Mouse (Mus musculus) MEL (cell line): ENCODE measurements around the gene Mrm3. TPM values are rescaled to one million over a fixed set of nuclear protein-coding genes. Genes with fewer than 3 reads are reported as not detected.

Experiments used
- DNase-seq: peaks from one replicate; pipeline ENCODE4 v3.0.0; 2011; ENCODE audit warnings: low read depth, low spot score
- H3K27ac ChIP-seq: 2 replicates; pipeline ENCODE4 v1.5.1; 2012; ENCODE audit warnings: low read depth, mild to moderate bottlenecking, control low read depth, low read length, moderate library complexity; ENCODE audit not compliant: control insufficient read depth
- H3K27me3 ChIP-seq, 2 experiments: fragments of 150-350 bp in 1 of 2; sonication (generic) in 1 of 2; 2 replicates each; pipeline ENCODE4 v1.6.1; 2012; ENCODE audit warnings: low read length in 2 of 2, mild to moderate bottlenecking in 2 of 2, improper control_type of control experiment in 1 of 2, moderate library complexity in 1 of 2; ENCODE audit not compliant: insufficient read depth in 2 of 2, control insufficient read depth in 1 of 2
- H3K36me3 ChIP-seq, 2 experiments: 2 replicates each; pipeline ENCODE4 v1.6.1; 2012 to 2014; ENCODE audit warnings: low read length in 2 of 2, improper control_type of control experiment in 1 of 2, inconsistent platforms in 1 of 2, mild to moderate bottlenecking in 1 of 2; ENCODE audit not compliant: insufficient read depth in 2 of 2, control insufficient read depth in 1 of 2
- H3K4me1 ChIP-seq, 2 experiments: fragments of 150-350 bp in 1 of 2; sonication (generic) in 1 of 2; 2 replicates each; pipeline ENCODE4 v1.6.1; 2012; ENCODE audit warnings: low read length in 2 of 2, improper control_type of control experiment in 1 of 2, mild to moderate bottlenecking in 1 of 2; ENCODE audit not compliant: insufficient read depth in 2 of 2, control insufficient read depth in 1 of 2
- H3K4me3 ChIP-seq, 2 experiments: fragments of 150-350 bp in 1 of 2; sonication (generic) in 1 of 2; 2 replicates each; pipeline ENCODE4 v1.5.1; 2012; ENCODE audit warnings: low read depth in 2 of 2, low read length in 2 of 2, mild to moderate bottlenecking in 2 of 2, moderate library complexity in 2 of 2, control low read depth in 1 of 2, improper control_type of control experiment in 1 of 2; ENCODE audit not compliant: control insufficient read depth in 1 of 2, insufficient read depth in 1 of 2
- H3K79me2 ChIP-seq: 2 replicates; pipeline ENCODE4 v1.6.1; 2012; ENCODE audit warnings: mild to moderate bottlenecking, low read length, moderate library complexity; ENCODE audit not compliant: control insufficient read depth, poor library complexity, insufficient read depth
- H3K9ac ChIP-seq: 2 replicates; pipeline ENCODE4 v1.6.1; 2012; ENCODE audit warnings: low read depth, mild to moderate bottlenecking, control low read depth, low read length, moderate library complexity; ENCODE audit not compliant: control insufficient read depth, poor library complexity, severe bottlenecking
- H3K9me3 ChIP-seq: fragments of 150-350 bp; sonication (generic); replicated peaks from 2 replicates; pipeline ENCODE4 v1.6.1; 2012; ENCODE audit warnings: mild to moderate bottlenecking, low read length, improper control_type of control experiment, moderate library complexity; ENCODE audit not compliant: insufficient read depth
- CHD1 ChIP-seq: IDR thresholded peaks from 2 replicates; pipeline ENCODE4 v1.6.1; 2012; ENCODE audit warnings: low read depth, mild to moderate bottlenecking, inconsistent platforms, low read length, improper control_type of control experiment
- CHD2 ChIP-seq: IDR thresholded peaks from 2 replicates; pipeline ENCODE4 v1.6.1; 2011; ENCODE audit warnings: low read length, improper control_type of control experiment
- CTCF ChIP-seq, 3 experiments: IDR thresholded peaks in 2 of 3; conservative IDR thresholded peaks in 1 of 3; 2 replicates each; pipeline ENCODE4 v1.5.1; 2011 to 2012; ENCODE audit warnings: low read length in 3 of 3, low read depth in 2 of 3, mild to moderate bottlenecking in 2 of 3, improper control_type of control experiment in 1 of 3, inconsistent platforms in 1 of 3, mixed read lengths in 1 of 3, moderate library complexity in 1 of 3; ENCODE audit not compliant: control insufficient read depth in 1 of 3, insufficient read depth in 1 of 3, poor library complexity in 1 of 3, severe bottlenecking in 1 of 3
- E2F4 ChIP-seq: IDR thresholded peaks from 2 replicates; pipeline ENCODE4 v1.6.1; 2011; ENCODE audit warnings: low read depth, low read length, improper control_type of control experiment, borderline replicate concordance
- ELF1 ChIP-seq: IDR thresholded peaks from 2 replicates; pipeline ENCODE4 v1.6.1; 2014; ENCODE audit warnings: low read depth, mild to moderate bottlenecking, inconsistent platforms, low read length, improper control_type of control experiment, moderate library complexity
- EP300 ChIP-seq, 2 experiments: IDR thresholded peaks; 2 replicates each; pipeline ENCODE4 v1.6.1; 2011; ENCODE audit warnings: improper control_type of control experiment in 2 of 2, low read length in 2 of 2, low read depth in 1 of 2, mild to moderate bottlenecking in 1 of 2
- ETS1 ChIP-seq: IDR thresholded peaks from 2 replicates; pipeline ENCODE4 v1.6.1; 2012; ENCODE audit warnings: low read depth, mild to moderate bottlenecking, inconsistent platforms, low read length, improper control_type of control experiment, moderate library complexity
- GABPA ChIP-seq: IDR thresholded peaks from 2 replicates; pipeline ENCODE4 v1.6.1; 2012; ENCODE audit warnings: low read depth, mild to moderate bottlenecking, inconsistent platforms, low read length, improper control_type of control experiment, moderate library complexity
- GATA1 ChIP-seq: IDR thresholded peaks from 2 replicates; pipeline ENCODE4 v1.6.1; 2011; ENCODE audit warnings: low read depth, low read length, improper control_type of control experiment
- HCFC1 ChIP-seq: IDR thresholded peaks from 2 replicates; pipeline ENCODE4 v1.6.1; 2012; ENCODE audit warnings: low read depth, mild to moderate bottlenecking, inconsistent platforms, low read length, improper control_type of control experiment, moderate library complexity
- JUND ChIP-seq: IDR thresholded peaks from 2 replicates; pipeline ENCODE4 v1.6.1; 2011; ENCODE audit warnings: low read depth, mild to moderate bottlenecking, improper control_type of control experiment, low read length
- MAFK ChIP-seq: IDR thresholded peaks from 2 replicates; pipeline ENCODE4 v1.6.1; 2011; ENCODE audit warnings: low read depth, mild to moderate bottlenecking, low read length, improper control_type of control experiment, borderline replicate concordance
- MAX ChIP-seq: IDR thresholded peaks from 2 replicates; pipeline ENCODE4 v1.6.1; 2011; ENCODE audit warnings: low read length, improper control_type of control experiment
- MAZ ChIP-seq: IDR thresholded peaks from 2 replicates; pipeline ENCODE4 v1.6.1; 2012; ENCODE audit warnings: low read depth, mild to moderate bottlenecking, inconsistent platforms, low read length, improper control_type of control experiment
- MEF2A ChIP-seq: IDR thresholded peaks from 2 replicates; pipeline ENCODE4 v1.6.1; 2014; ENCODE audit warnings: low read depth, mild to moderate bottlenecking, inconsistent platforms, low read length, improper control_type of control experiment; ENCODE audit not compliant: poor library complexity, insufficient replicate concordance, severe bottlenecking; ENCODE audit errors: extremely low read depth
- MYB ChIP-seq: IDR thresholded peaks from 2 replicates; pipeline ENCODE4 v1.6.1; 2011; ENCODE audit warnings: mild to moderate bottlenecking, low read depth, low read length, improper control_type of control experiment
- MYC ChIP-seq: IDR thresholded peaks from 2 replicates; pipeline ENCODE4 v1.6.1; 2011; ENCODE audit warnings: low read depth, mild to moderate bottlenecking, low read length, improper control_type of control experiment, moderate library complexity
- NELFE ChIP-seq: IDR thresholded peaks from 2 replicates; pipeline ENCODE4 v1.6.1; 2011; ENCODE audit warnings: low read depth, low read length, improper control_type of control experiment
- NRF1 ChIP-seq: IDR thresholded peaks from 2 replicates; pipeline ENCODE4 v1.6.1; 2014; ENCODE audit warnings: low read depth, mild to moderate bottlenecking, inconsistent platforms, low read length, improper control_type of control experiment, moderate library complexity; ENCODE audit not compliant: poor library complexity, insufficient read depth, severe bottlenecking
- POLR2A ChIP-seq, 2 experiments: IDR thresholded peaks; 2 replicates each; pipeline ENCODE4 v1.6.1; 2011 to 2012; ENCODE audit warnings: low read length in 2 of 2, mild to moderate bottlenecking in 2 of 2, control low read depth in 1 of 2, improper control_type of control experiment in 1 of 2, low read depth in 1 of 2, moderate library complexity in 1 of 2; ENCODE audit not compliant: control insufficient read depth in 1 of 2, insufficient read depth in 1 of 2, poor library complexity in 1 of 2
- POLR2AphosphoS2 ChIP-seq: IDR thresholded peaks from 2 replicates; pipeline ENCODE4 v1.6.1; 2011; ENCODE audit warnings: low read length, improper control_type of control experiment
- POLR2AphosphoS5 ChIP-seq: IDR thresholded peaks from 2 replicates; pipeline ENCODE4 v1.6.1; 2012; ENCODE audit warnings: low read depth, borderline replicate concordance, mild to moderate bottlenecking, inconsistent platforms, low read length, moderate library complexity, mixed read lengths
- RAD21 ChIP-seq: IDR thresholded peaks from 2 replicates; pipeline ENCODE4 v1.6.1; 2011; ENCODE audit warnings: mild to moderate bottlenecking, low read depth, low read length, improper control_type of control experiment
- SMC3 ChIP-seq: IDR thresholded peaks from 2 replicates; pipeline ENCODE4 v1.6.1; 2011; ENCODE audit warnings: low read depth, low read length, improper control_type of control experiment
- TAL1 ChIP-seq: IDR thresholded peaks from 2 replicates; pipeline ENCODE4 v1.6.1; 2012; ENCODE audit warnings: mild to moderate bottlenecking, inconsistent platforms, low read length, moderate library complexity, mixed read lengths
- TBP ChIP-seq: IDR thresholded peaks from 2 replicates; pipeline ENCODE4 v1.8.0; 2011; ENCODE audit warnings: low read depth, low read length, improper control_type of control experiment
- TCF12 ChIP-seq: IDR thresholded peaks from 2 replicates; pipeline ENCODE4 v1.6.1; 2014; ENCODE audit warnings: low read depth, mild to moderate bottlenecking, inconsistent platforms, low read length, improper control_type of control experiment, moderate library complexity
- UBTF ChIP-seq: IDR thresholded peaks from 2 replicates; pipeline ENCODE4 v1.6.1; 2012; ENCODE audit warnings: low read depth, mild to moderate bottlenecking, inconsistent platforms, low read length, improper control_type of control experiment, moderate library complexity, borderline replicate concordance; ENCODE audit not compliant: insufficient read depth
- USF1 ChIP-seq: IDR thresholded peaks from 2 replicates; pipeline ENCODE4 v1.6.1; 2014; ENCODE audit warnings: low read depth, mild to moderate bottlenecking, inconsistent platforms, low read length, improper control_type of control experiment, moderate library complexity
- USF2 ChIP-seq, 2 experiments: IDR thresholded peaks; 2 replicates each; pipeline ENCODE4 v1.6.1; 2011 to 2012; ENCODE audit warnings: improper control_type of control experiment in 2 of 2, low read length in 2 of 2, borderline replicate concordance in 1 of 2, inconsistent platforms in 1 of 2, low read depth in 1 of 2, mild to moderate bottlenecking in 1 of 2; ENCODE audit not compliant: insufficient read depth in 1 of 2
- ZC3H11A ChIP-seq: IDR thresholded peaks from 2 replicates; pipeline ENCODE4 v1.6.1; 2012; ENCODE audit warnings: low read depth, mild to moderate bottlenecking, inconsistent platforms, low read length, improper control_type of control experiment
- ZKSCAN1 ChIP-seq: IDR thresholded peaks from 2 replicates; pipeline ENCODE4 v1.6.1; 2012; ENCODE audit warnings: low read depth, mild to moderate bottlenecking, inconsistent platforms, low read length, improper control_type of control experiment, moderate library complexity
- ZMIZ1 ChIP-seq: IDR thresholded peaks from 2 replicates; pipeline ENCODE4 v1.6.1; 2012; ENCODE audit warnings: low read depth, mild to moderate bottlenecking, inconsistent platforms, low read length, improper control_type of control experiment, moderate library complexity
- ZNF384 ChIP-seq: IDR thresholded peaks from 2 replicates; pipeline ENCODE4 v1.6.1; 2012; ENCODE audit warnings: low read depth, mild to moderate bottlenecking, inconsistent platforms, low read length, improper control_type of control experiment
- polyA plus RNA-seq, 2 experiments: library from polyadenylated mRNA; stranded (reverse) in 1 of 2; unstranded in 1 of 2; fragments of >175 nt in 1 of 2; fragments of >200 nt in 1 of 2; gene quantifications; 2 replicates each; pipeline versions ENCODE4 v1.2.1 to v1.2.4; 2012; ENCODE audit warnings: low replicate concordance in 2 of 2, low read depth in 1 of 2; ENCODE audit not compliant: insufficient read length in 2 of 2, insufficient read depth in 1 of 2, missing spikeins in 1 of 2
- total RNA-seq: library from RNA; depleted of rRNA; stranded (reverse); fragments of 300-350 nt; gene quantifications from 2 replicates; pipeline ENCODE4 v1.2.3, GENCODE M21; 2012; rRNA removed

Mrm3 gene
- total RNA-seq = 50.3 and 65.7 TPM in 2 replicates
- polyA plus RNA-seq = 10 to 100 TPM in 1 of 2 experiments, not detected in 1; 27.7 TPM

DNA sequence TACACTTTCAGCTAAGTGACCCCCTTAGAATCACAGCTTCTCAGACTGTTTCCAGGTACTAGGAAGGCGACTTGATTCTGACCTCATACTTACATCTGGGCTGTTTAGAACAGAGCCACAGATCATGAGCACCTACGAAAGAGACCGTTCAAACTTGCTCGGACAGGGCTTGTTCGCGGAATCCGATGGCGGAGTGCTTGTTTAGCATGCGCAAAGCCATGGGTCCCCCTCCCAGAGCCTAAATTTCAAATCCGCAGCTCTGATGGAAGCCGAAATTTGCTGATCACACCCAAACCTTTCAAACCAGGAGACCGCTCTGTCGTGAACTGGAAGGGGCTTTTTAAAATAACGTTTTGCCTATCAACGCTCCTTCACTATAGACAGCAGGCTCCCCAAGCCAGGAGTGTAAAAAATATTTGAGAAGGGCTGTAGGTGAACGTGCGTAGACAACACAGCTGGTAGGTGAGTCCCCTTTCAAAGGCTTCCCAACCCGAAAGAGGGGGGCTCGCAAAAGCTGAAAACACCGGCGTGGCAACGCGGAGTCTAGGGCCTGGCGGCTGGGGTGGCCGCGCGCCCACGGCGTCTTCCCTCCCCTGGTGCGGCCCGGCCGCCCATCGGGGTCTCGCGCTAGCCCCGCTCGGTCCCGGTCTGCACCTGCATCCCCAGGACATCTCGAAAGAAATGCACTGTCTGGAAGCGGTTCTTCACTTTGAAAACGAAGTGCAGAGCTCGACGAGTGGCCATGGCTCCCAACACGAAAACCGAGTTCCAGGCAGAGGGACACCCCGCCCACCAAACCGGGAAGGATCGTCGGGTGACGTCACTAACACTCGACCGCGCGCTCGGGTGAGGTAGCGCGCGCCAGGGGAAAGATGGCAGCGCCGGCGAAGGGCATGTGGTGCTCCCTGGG is at the start of gene Mrm3, which contains the start of gene Glod4:
Mrm3 (plus strand) TSS at position 815 of the 910 bp plus-strand sequence.
Glod4 (minus strand) TSS at position 825 of the 910 bp plus-strand sequence.
- Histone ChIP-seq H3K79me2 (peaks cover 29% of the 10 kb centered on the region), H3K36me3 (peaks cover 4 to 19% of the 10 kb centered on the region in 2 experiments; a peak in 3 of 4 replicates), H3K4me3 (peak within 1 kb of the TSS; percentile 84), H3K27ac (peak within 1 kb of the TSS; percentile 40), H3K4me1 (peaks cover 0 to 12% of the 10 kb centered on the region in 2 experiments; a peak in 2 of 4 replicates), H3K9me3 (no peaks in the 10 kb centered on the region), H3K27me3 (no peaks in the 10 kb centered on the region), H3K9ac (peak within 1 kb of the TSS; percentile 89)
- DNase-seq = peak; percentile 96
- no peak; the same call in 1 of the 2 replicates for TF ChIP-seq JUND
- peak; percentile 92 for TF ChIP-seq HCFC1
- TF ChIP-seq POLR2AphosphoS5 = no peak
- peak; percentile 85 for TF ChIP-seq ELF1
- TF ChIP-seq MAZ = peak; percentile 61; the same call in 1 of the 2 replicates
- no peak for TF ChIP-seq TAL1
- TF ChIP-seq ZNF384 = no peak
- TF ChIP-seq EP300 (IDR thresholded peaks at IDR 0.05; ENCODE audit: low read depth in 1 of 2, low read length in 2 of 2) = no peak
- TF ChIP-seq CHD1 = peak; percentile 79; the same call in 1 of the 2 replicates
- peak; percentile 87 for TF ChIP-seq MAX
- peak; percentile 94 for TF ChIP-seq NELFE
- TF ChIP-seq TCF12 = peak; percentile 75; the same call in 1 of the 2 replicates
- no peak for TF ChIP-seq SMC3
- peak; percentile 16; the same call in 1 of the 2 replicates for TF ChIP-seq GATA1
- peak; percentile 52 for TF ChIP-seq ETS1
- TF ChIP-seq USF1 = no peak
- no peak; the same call in 1 of the 2 replicates for TF ChIP-seq ZMIZ1
- TF ChIP-seq MYC = peak; percentile 90
- TF ChIP-seq POLR2A (IDR thresholded peaks at IDR 0.05; ENCODE audit: control insufficient read depth in 1 of 2, insufficient read depth in 1 of 2, low read depth in 1 of 2, low read length in 2 of 2, poor library complexity in 1 of 2) = peak; percentile 89 to 94
- TF ChIP-seq USF2 (IDR thresholded peaks at IDR 0.05; ENCODE audit: borderline replicate concordance in 1 of 2, insufficient read depth in 1 of 2, low read depth in 1 of 2, low read length in 2 of 2) = no peak
- TF ChIP-seq ZKSCAN1 = no peak
- 0 out of 2 replicates have a peak, but pooled peaks have one; percentile 73 for TF ChIP-seq UBTF
- peak; percentile 32; the same call in 1 of the 2 replicates for TF ChIP-seq ZC3H11A
- no peak for TF ChIP-seq CTCF (IDR thresholded peaks at IDR 0.05 in 2 of 3, conservative IDR thresholded peaks at IDR 0.05 in 1 of 3; ENCODE audit: control insufficient read depth in 1 of 3, insufficient read depth in 1 of 3, low read depth in 2 of 3, low read length in 3 of 3, poor library complexity in 1 of 3, severe bottlenecking in 1 of 3)
- TF ChIP-seq TBP = peak; percentile 87
- TF ChIP-seq MEF2A = no peak
- TF ChIP-seq E2F4 = peak; percentile 75; the same call in 1 of the 2 replicates
- no peak for TF ChIP-seq RAD21
- no peak for TF ChIP-seq MYB
- peak; percentile 90 for TF ChIP-seq POLR2AphosphoS2
- TF ChIP-seq NRF1 = peak; percentile 58
- TF ChIP-seq GABPA = no peak
- no peak for TF ChIP-seq CHD2
- TF ChIP-seq MAFK = no peak
